ENCODE assay signal across 9 mouse cellular contexts in genomic region chr2:172933631-172934419, GRCm38 (mm10). TPM values are rescaled to one million over a fixed set of nuclear protein-coding genes. Genes with fewer than 3 reads are reported as not detected.
A peak's percentile ranks its signal among the peaks of the same experiment; 100 is the strongest.
DNase-seq lines count a peak whose midpoint lies in the region; ATAC-seq lines count a peak whose summit lies in the region.
"Had no signal": no experiment of that assay in that cellular context is flagged by ENCODE, and none has a peak within 500 bp of the region (broad histone marks: within the 10 kb centered on the region; RNA-seq: fewer than 3 reads in every experiment).

No protein-coding gene starts in this region.

- peaks cover 20% of the 10 kb centered on the region; the same call in 1 of the 2 replicates for H3K27me3 ChIP-seq in embryonic facial prominence, embryonic 12.5 days
- H3K27me3 ChIP-seq in hindbrain, embryonic 12.5 days, result peaks cover 63% of the 10 kb centered on the region
- H3K27me3 ChIP-seq in liver, embryonic 11.5 days (replicated peaks; ENCODE audit: control insufficient read depth, insufficient read depth, low read length), result peaks cover 58% of the 10 kb centered on the region

- peak; percentile 54 for ATAC-seq in embryonic facial prominence, embryonic 12.5 days (ENCODE audit: insufficient number of reproducible peaks, insufficient read depth, low FRiP score, low TSS enrichment)
- peak; percentile 53 for ATAC-seq in hindbrain, embryonic 12.5 days (ENCODE audit: low FRiP score)
- ATAC-seq in liver, embryonic 11.5 days (replicated peaks; ENCODE audit: low FRiP score), result no peak

- H3K9me3 ChIP-seq in embryonic facial prominence, embryonic 12.5 days, result no peaks in the 10 kb centered on the region
- no peaks in the 10 kb centered on the region for H3K9me3 ChIP-seq in hindbrain, embryonic 12.5 days (replicated peaks)
- H3K9me3 ChIP-seq in liver, embryonic 11.5 days (ENCODE audit: control insufficient read depth, low read length), result no peaks in the 10 kb centered on the region

- WGBS in embryonic facial prominence, embryonic 12.5 days, result under 1% methylated on average over 34 of the region's 34 CpGs
- WGBS in hindbrain, embryonic 12.5 days, result 1% methylated on average over 34 of the region's 34 CpGs
- WGBS in liver, embryonic 11.5 days, result 6% methylated on average over 34 of the region's 34 CpGs

- DNase-seq in adrenal gland, postnatal 14 days, result peak; percentile 75
- DNase-seq in adrenal gland, adult 8-10 months, result no peak
- DNase-seq in liver, embryonic 11.5 days (ENCODE audit: low spot score), result no peak
- peak; percentile 54 for DNase-seq in naive thymus-derived CD4-positive, alpha-beta T cell, adult 2 months (ENCODE audit: low read depth)
- DNase-seq in urinary bladder, postnatal 14 days (ENCODE audit: low spot score), result no peak
- DNase-seq in spleen, postnatal 36 days (ENCODE audit: low spot score in 2 of 2), result no peak

- H3K9ac ChIP-seq in embryonic facial prominence, embryonic 12.5 days, result no peak overlapping the region
- H3K9ac ChIP-seq in hindbrain, embryonic 12.5 days, result no peak overlapping the region
- no peak overlapping the region for H3K9ac ChIP-seq in liver, embryonic 11.5 days (ENCODE audit: low read depth, low read length)
- H3K9ac ChIP-seq: liver, embryonic 14.5 days had no signal

- H3K27ac ChIP-seq in embryonic facial prominence, embryonic 12.5 days, result peak overlapping the region; percentile 89
- peak overlapping the region; percentile 36; the same call in 1 of the 2 replicates for H3K27ac ChIP-seq in hindbrain, embryonic 12.5 days
- no peak overlapping the region for H3K27ac ChIP-seq in liver, embryonic 11.5 days (ENCODE audit: low read depth, low read length)
- H3K27ac ChIP-seq: liver, embryonic 14.5 days had no signal

- no peaks in the 10 kb centered on the region for H3K36me3 ChIP-seq in embryonic facial prominence, embryonic 12.5 days
- no peaks in the 10 kb centered on the region for H3K36me3 ChIP-seq in hindbrain, embryonic 12.5 days
- no peaks in the 10 kb centered on the region for H3K36me3 ChIP-seq in liver, embryonic 11.5 days (ENCODE audit: control insufficient read depth, insufficient read depth, low read length)

- H3K4me1 ChIP-seq in embryonic facial prominence, embryonic 12.5 days, result peaks cover 92% of the 10 kb centered on the region
- peaks cover 71% of the 10 kb centered on the region for H3K4me1 ChIP-seq in hindbrain, embryonic 12.5 days
- peaks cover 20% of the 10 kb centered on the region for H3K4me1 ChIP-seq in liver, embryonic 11.5 days (replicated peaks; ENCODE audit: control insufficient read depth, insufficient read depth, low read length)

- peak overlapping the region; percentile 19 for H3K4me3 ChIP-seq in embryonic facial prominence, embryonic 12.5 days
- H3K4me3 ChIP-seq in hindbrain, embryonic 12.5 days, result peak overlapping the region; percentile 15; the same call in 1 of the 2 replicates
- H3K4me3 ChIP-seq in liver, embryonic 11.5 days (ENCODE audit: low read depth, low read length), result no peak overlapping the region

- H3K4me2 ChIP-seq in embryonic facial prominence, embryonic 12.5 days (replicated peaks), result peak overlapping the region; percentile 96
- H3K4me2 ChIP-seq in hindbrain, embryonic 12.5 days (replicated peaks), result peak overlapping the region; percentile 50
- H3K4me2 ChIP-seq in liver, embryonic 11.5 days, result peak overlapping the region; percentile 18

RNA-seq across cellular contexts. Expression of gene Bmp7, which starts 6.3 kb away (rescaled TPM):
- 15.2 and 15.9 TPM in 2 replicates for total RNA-seq in adrenal gland, postnatal 14 days (2021)
- 100 to 1,000 TPM in 2 of 4 experiments, 10 to 100 TPM in 2; 39.9 to 107 (median 72.1) TPM for total RNA-seq in adrenal gland, adult 8-10 months (2022)
- polyA plus RNA-seq in embryonic facial prominence, embryonic 12.5 days (2016; fragmentation: Nextera tagmentation; extraction: Ambion mirVana), result 28.4 and 30.1 TPM in 2 replicates
- 18.3 and 19.0 TPM in 2 replicates for polyA plus RNA-seq in hindbrain, embryonic 12.5 days (2016; fragmentation: Nextera tagmentation; extraction: Ambion mirVana)
- 7.9 and 9.1 TPM in 2 replicates for polyA plus RNA-seq in liver, embryonic 11.5 days (2014; fragmentation: Nextera tagmentation; extraction: Ambion mirVana)

RNA-seq across cellular contexts. Expression of gene Spo11, which starts 43.7 kb away (rescaled TPM):
- not detected in 2 replicates for total RNA-seq in adrenal gland, postnatal 14 days (2021)
- total RNA-seq in adrenal gland, adult 8-10 months (2022), result not detected
- 1.2 and 2.9 TPM in 2 replicates for polyA plus RNA-seq in embryonic facial prominence, embryonic 12.5 days (2016; fragmentation: Nextera tagmentation; extraction: Ambion mirVana)
- 0.50 and 0.93 TPM in 2 replicates for polyA plus RNA-seq in hindbrain, embryonic 12.5 days (2016; fragmentation: Nextera tagmentation; extraction: Ambion mirVana)
- polyA plus RNA-seq in liver, embryonic 11.5 days (2014; fragmentation: Nextera tagmentation; extraction: Ambion mirVana), result 0.13 TPM in 1 of 2 replicates, not detected in the other

Comparison
In these comparisons a context has a peak if more than half of its experiments do, and no peak if none do; other contexts are left out.
1. DNase-seq: peak in adrenal gland, postnatal 14 days (single experiment) and naive thymus-derived CD4-positive, alpha-beta T cell, adult 2 months (single experiment); none in adrenal gland, adult 8-10 months (single experiment), liver, embryonic 11.5 days (single experiment), urinary bladder, postnatal 14 days (single experiment) and spleen, postnatal 36 days (0 of 2).
2. H3K4me2 ChIP-seq: peak in every context shown above with its lines; median percentile 96 in embryonic facial prominence, embryonic 12.5 days; 50 in hindbrain, embryonic 12.5 days; 18 in liver, embryonic 11.5 days.